Mouse (Mus musculus): ENCODE data around the gene Cog1.

Gene Cog1

GRCm38 (mm10) chr11:113703758-113704157 lies 54.8 kb downstream of the Cog1 start:
- DNase-seq (ENCODE audit: low spot score in 2 of 2): peak; percentile 70 to 88

GRCm38 (mm10) chr11:113705966-113706652 lies 57.1 kb downstream of the Cog1 start:
- no peak for DNase-seq (ENCODE audit: low spot score in 2 of 2)

GRCm38 (mm10) chr11:113708629-113709213 lies 59.8 kb downstream of the Cog1 start:
- DNase-seq (ENCODE audit: low spot score in 2 of 2): no peak

- no peak for DNase-seq (ENCODE audit: low spot score in 2 of 2)
These were observed 60.3 kb downstream of the Cog1 start for GRCm38 (mm10) chr11:113709272-113709671.

- no peak for DNase-seq (ENCODE audit: low spot score in 2 of 2)
These were observed 60.8 kb downstream of the Cog1 start, which contains the start of gene Cpsf4l for GRCm38 (mm10) chr11:113709731-113710256. Gene Cpsf4l, minus strand, starts transcription at chr11:113710017.

- no peak for DNase-seq (ENCODE audit: low spot score in 2 of 2)
These were observed 61.3 kb downstream of the Cog1 start for GRCm38 (mm10) chr11:113710257-113710777.

- DNase-seq (ENCODE audit: low spot score in 2 of 2): no peak
These were observed 62.1 kb downstream of the Cog1 start for GRCm38 (mm10) chr11:113711061-113711460.

- DNase-seq (ENCODE audit: low spot score in 2 of 2): peak in 1 of 2 experiments; percentile 48
These were observed 66.2 kb downstream of the Cog1 start for GRCm38 (mm10) chr11:113715078-113715674.

- DNase-seq (ENCODE audit: low spot score in 2 of 2): no peak
These were observed 67.2 kb downstream of the Cog1 start for GRCm38 (mm10) chr11:113716132-113716531.

Data from spleen, postnatal 4 days (tissue).